Mouse (Mus musculus): ENCODE results near the gene Fbxo41.

The Fbxo41 gene

GRCm38 (mm10) chr6:85502911-85503250 is at the start of gene Fbxo41:
Fbxo41 (minus strand) TSS chr6:85502994.
- POLR2A ChIA-PET: interaction anchor here in 3 of 4 experiments (0.5 to 1.8 kb wide), 6 partner anchors 9 to 841 kb away, joined by 3 to 9 read pairs (median 5); partner anchors contain the start of genes Pradc1 (in 2 of the 3), Cct7 (in 1 of the 3) and Egr4 (in 1 of the 3)
- CTCF ChIA-PET: interaction anchor here in 1 of 4 experiments (1.8 kb wide), 1 partner anchor 10 kb away, joined by 4 read pairs; no protein-coding TSS in a partner anchor

- CTCF ChIA-PET: interaction anchor here in 2 of 4 experiments (0.6 kb wide), 2 partner anchors 11 to 193 kb away, joined by 3 read pairs; no protein-coding TSS in a partner anchor
These were observed 44.8 kb upstream of the Fbxo41 start for GRCm38 (mm10) chr6:85547642-85548041.

GRCm38 (mm10) chr6:85544251-85544881 is 41.6 kb upstream of the Fbxo41 start:
- ChIA-PET CTCF (no interaction called here), POLR2A (interaction anchor here in 2 of 4 experiments (0.5 to 0.8 kb wide), 4 partner anchors 21 to 1695 kb away, joined by 3 to 10 read pairs (median 5); no protein-coding TSS in a partner anchor)

More at GRCm38 (mm10) chr6:85547642-85548041, 44.8 kb upstream of the Fbxo41 start:
- POLR2A ChIA-PET: no interaction called here

GRCm38 (mm10) chr6:85543351-85544175 is 40.8 kb upstream of the Fbxo41 start:
- ChIA-PET POLR2A (interaction anchor here in 1 of 4 experiments (0.8 kb wide), 1 partner anchor 21 kb away, joined by 3 read pairs; no protein-coding TSS in a partner anchor), CTCF (interaction anchor here in 2 of 4 experiments (1.1 to 1.4 kb wide), 2 partner anchors 33 to 393 kb away, joined by 3 to 4 read pairs; no protein-coding TSS in a partner anchor)

- POLR2A ChIA-PET: interaction anchor here in 3 of 4 experiments (0.8 to 3.3 kb wide), 7 partner anchors 11 to 190 kb away, joined by 3 to 14 read pairs (median 4); partner anchors contain the start of genes Cct7 (in 1 of the 3) and Pradc1 (in 1 of the 3)
- CTCF ChIA-PET: interaction anchor here in 2 of 4 experiments (0.8 to 1.9 kb wide), 3 partner anchors 12 to 843 kb away, joined by 3 to 7 read pairs (median 4); partner anchors contain the start of gene Fam136a (in 1 of the 2)
These were observed 20.0 kb upstream of the Fbxo41 start for GRCm38 (mm10) chr6:85522825-85523224.

- CTCF ChIA-PET: interaction anchor here in 3 of 4 experiments (0.5 to 1.9 kb wide), 5 partner anchors 11 to 562 kb away, joined by 3 to 7 read pairs (median 4); no protein-coding TSS in a partner anchor
These were observed 19.2 kb upstream of the Fbxo41 start for GRCm38 (mm10) chr6:85522026-85522425.

GRCm38 (mm10) chr6:85518091-85518693 is 15.4 kb upstream of the Fbxo41 start:
- POLR2A ChIA-PET: interaction anchor here in 1 of 4 experiments (0.6 kb wide), 1 partner anchor 189 kb away, joined by 3 read pairs; no protein-coding TSS in a partner anchor
- CTCF ChIA-PET: no interaction called here

More at GRCm38 (mm10) chr6:85522026-85522425, 19.2 kb upstream of the Fbxo41 start:
- POLR2A ChIA-PET: interaction anchor here (0.6 to 3.3 kb wide), 12 partner anchors 9 to 809 kb away, joined by 3 to 14 read pairs (median 4); partner anchors contain the start of genes Pradc1 (in 2 of the 4), Cct7 (in 1 of the 4) and Egr4 (in 1 of the 4)

GRCm38 (mm10) chr6:85515941-85516340 is 13.1 kb upstream of the Fbxo41 start:
- ChIA-PET CTCF (interaction anchor here in 1 of 4 experiments (1.1 kb wide), 1 partner anchor 39 kb away, joined by 3 read pairs; no protein-coding TSS in a partner anchor), POLR2A (interaction anchor here in 2 of 4 experiments (0.7 to 1.2 kb wide), 2 partner anchors 11 to 64 kb away, joined by 3 read pairs; partner anchors contain the start of genes Cct7 (in 1 of the 2) and Pradc1 (in 1 of the 2))

GRCm38 (mm10) chr6:85513531-85513910 is 10.7 kb upstream of the Fbxo41 start, which contains the start of gene Egr4:
Egr4 (minus strand) TSS chr6:85513589.
- POLR2A ChIA-PET: interaction anchor here in 3 of 4 experiments (0.6 to 5.2 kb wide), 19 partner anchors 8 to 323 kb away, joined by 3 to 40 read pairs (median 4); partner anchors contain the start of genes Cct7 (in 3 of the 3), Pradc1 (in 3 of the 3), Fbxo41 (in 1 of the 3) and Rab11fip5 (in 1 of the 3)
- CTCF ChIA-PET: interaction anchor here (0.5 to 1.7 kb wide), 16 partner anchors 10 to 1158 kb away, joined by 3 to 7 read pairs (median 4); partner anchors contain the start of genes Alms1 (in 1 of the 4), Cct7 (in 1 of the 4), Fbxo41 (in 1 of the 4) and Pradc1 (in 1 of the 4)

GRCm38 (mm10) chr6:85512577-85513530 is 10.1 kb upstream of the Fbxo41 start:
- POLR2A ChIA-PET: interaction anchor here (0.6 to 5.2 kb wide), 19 partner anchors 8 to 322 kb away, joined by 3 to 40 read pairs (median 6); partner anchors contain the start of genes Cct7 (in 4 of the 4), Pradc1 (in 4 of the 4), Fbxo41 (in 1 of the 4) and Rab11fip5 (in 1 of the 4)
- CTCF ChIA-PET: interaction anchor here in 3 of 4 experiments (0.6 to 1.7 kb wide), 15 partner anchors 8 to 1017 kb away, joined by 3 to 7 read pairs (median 4); partner anchors contain the start of genes Cct7 (in 2 of the 3), Pradc1 (in 2 of the 3), Alms1 (in 1 of the 3) and Fbxo41 (in 1 of the 3)

GRCm38 (mm10) chr6:85512056-85512440 is 9.3 kb upstream of the Fbxo41 start:
- ChIA-PET POLR2A (interaction anchor here (0.5 to 5.2 kb wide), 19 partner anchors 9 to 352 kb away, joined by 3 to 40 read pairs (median 6); partner anchors contain the start of genes Cct7 (in 4 of the 4), Pradc1 (in 4 of the 4) and Rab11fip5 (in 1 of the 4)), CTCF (interaction anchor here in 2 of 4 experiments (0.8 to 1.4 kb wide), 7 partner anchors 9 to 102 kb away, joined by 3 to 4 read pairs (median 3); partner anchors contain the start of genes Cct7 (in 1 of the 2), Fbxo41 (in 1 of the 2), Noto (in 1 of the 2) and Pradc1 (in 1 of the 2))

- ChIA-PET POLR2A (interaction anchor here (0.5 to 5.2 kb wide), 19 partner anchors 10 to 351 kb away, joined by 3 to 40 read pairs (median 4); partner anchors contain the start of genes Cct7 (in 4 of the 4), Pradc1 (in 4 of the 4) and Rab11fip5 (in 1 of the 4)), CTCF (interaction anchor here in 3 of 4 experiments (0.6 to 1.9 kb wide), 16 partner anchors 11 to 1423 kb away, joined by 3 to 7 read pairs (median 4); partner anchors contain the start of genes Cct7 (in 1 of the 3) and Pradc1 (in 1 of the 3))
These were observed 8.7 kb upstream of the Fbxo41 start for GRCm38 (mm10) chr6:85511286-85512055.

GRCm38 (mm10) chr6:85510476-85510875 is 7.7 kb upstream of the Fbxo41 start:
- POLR2A ChIA-PET: interaction anchor here in 2 of 4 experiments (0.6 to 5.2 kb wide), 12 partner anchors 9 to 136 kb away, joined by 3 to 40 read pairs (median 4); partner anchors contain the start of genes Cct7 (in 2 of the 2), Pradc1 (in 2 of the 2) and Rab11fip5 (in 1 of the 2)
- CTCF ChIA-PET: interaction anchor here (0.6 to 2.1 kb wide), 28 partner anchors 9 to 355 kb away, joined by 3 to 8 read pairs (median 4); partner anchors contain the start of genes Cct7 (in 2 of the 4) and Pradc1 (in 1 of the 4)

- ChIA-PET POLR2A (no interaction called here), CTCF (interaction anchor here in 2 of 4 experiments (1.3 kb wide), 2 partner anchors 32 to 43 kb away, joined by 3 to 4 read pairs; no protein-coding TSS in a partner anchor)
These were observed 5.8 kb upstream of the Fbxo41 start for GRCm38 (mm10) chr6:85508602-85509001.

GRCm38 (mm10) chr6:85504908-85505307 is 2.1 kb upstream of the Fbxo41 start:
- POLR2A ChIA-PET: no interaction called here
- CTCF ChIA-PET: no interaction called here

Measured in embryonic stem cell, embryonic (primary cell).